In genomic region chr2:30636266-30636671, GRCm38 (mm10) we compare ENCODE assay signal across 9 mouse cellular contexts. TPM values are rescaled to one million over a fixed set of nuclear protein-coding genes. Genes with fewer than 3 reads are reported as not detected.
A peak's percentile ranks its signal among the peaks of the same experiment; 100 is the strongest.
DNase-seq lines count a peak whose midpoint lies in the region; ATAC-seq and TF ChIP-seq lines count a peak whose summit lies in the region.
"Had no signal": no experiment of that assay in that cellular context is flagged by ENCODE, and none has a peak within 500 bp of the region (broad histone marks: within the 10 kb centered on the region; RNA-seq: fewer than 3 reads in every experiment).

No protein-coding gene starts in this region.

- H3K4me3 ChIP-seq in forebrain, embryonic 12.5 days (replicated peaks) = no peak overlapping the region
- H3K4me3 ChIP-seq in forebrain, embryonic 11.5 days (ENCODE audit: low read depth, low read length) = no peak overlapping the region
- peak overlapping the region; percentile 23 to 54 for H3K4me3 ChIP-seq in MEL (ENCODE audit: control insufficient read depth in 1 of 2, insufficient read depth in 1 of 2, low read depth in 2 of 2, low read length in 2 of 2)
- no peak overlapping the region for H3K4me3 ChIP-seq in hindbrain, embryonic 15.5 days
- no peak overlapping the region for H3K4me3 ChIP-seq in lung, embryonic 14.5 days (ENCODE audit: low read depth, low read length)
- H3K4me3 ChIP-seq: layer of hippocampus, adult 2 months had no signal

- no peak overlapping the region for H3K4me2 ChIP-seq in forebrain, embryonic 12.5 days
- no peak overlapping the region for H3K4me2 ChIP-seq in forebrain, embryonic 11.5 days (ENCODE audit: low read depth, low read length, severe bottlenecking)
- no peak overlapping the region for H3K4me2 ChIP-seq in hindbrain, embryonic 15.5 days
- 0 out of 2 replicates have a peak overlapping the region, but pooled peaks have one; percentile 3 for H3K4me2 ChIP-seq in lung, embryonic 14.5 days

- no peaks in the 10 kb centered on the region for H3K9me3 ChIP-seq in forebrain, embryonic 12.5 days
- H3K9me3 ChIP-seq in forebrain, embryonic 11.5 days (ENCODE audit: control insufficient read depth, low read length) = no peaks in the 10 kb centered on the region
- H3K9me3 ChIP-seq in MEL (replicated peaks; ENCODE audit: insufficient read depth, low read length) = no peaks in the 10 kb centered on the region
- no peaks in the 10 kb centered on the region for H3K9me3 ChIP-seq in hindbrain, embryonic 15.5 days
- no peaks in the 10 kb centered on the region for H3K9me3 ChIP-seq in lung, embryonic 14.5 days (ENCODE audit: low read depth, low read length)

- H3K4me1 ChIP-seq in forebrain, embryonic 12.5 days = peaks cover 28% of the 10 kb centered on the region
- H3K4me1 ChIP-seq in forebrain, embryonic 11.5 days (replicated peaks; ENCODE audit: control insufficient read depth, insufficient read depth, low read length) = peaks cover 7% of the 10 kb centered on the region; the same call in 1 of the 2 replicates
- H3K4me1 ChIP-seq in MEL (ENCODE audit: control insufficient read depth in 1 of 2, insufficient read depth in 2 of 2, low read length in 2 of 2) = peaks cover 0 to 5% of the 10 kb centered on the region in 2 experiments; a peak in 2 of 4 replicates
- peaks cover 17% of the 10 kb centered on the region for H3K4me1 ChIP-seq in hindbrain, embryonic 15.5 days (replicated peaks)
- peaks cover 15% of the 10 kb centered on the region for H3K4me1 ChIP-seq in lung, embryonic 14.5 days (ENCODE audit: insufficient read depth)

- no peak; a peak in 1 of 4 replicates for TF ChIP-seq POLR2A in MEL (IDR thresholded peaks at IDR 0.05; ENCODE audit: control insufficient read depth in 1 of 2, insufficient read depth in 1 of 2, low read depth in 1 of 2, low read length in 2 of 2, poor library complexity in 1 of 2)

- no peak for TF ChIP-seq RAD21 in MEL (IDR thresholded peaks at IDR 0.05; ENCODE audit: low read depth, low read length)

- ATAC-seq in forebrain, embryonic 12.5 days (ENCODE audit: low FRiP score) = no peak
- no peak for ATAC-seq in forebrain, embryonic 11.5 days (replicated peaks; ENCODE audit: low FRiP score)
- ATAC-seq in hindbrain, embryonic 15.5 days (ENCODE audit: low FRiP score, low read depth) = no peak
- ATAC-seq in lung, embryonic 14.5 days (ENCODE audit: insufficient read depth) = no peak

- no peaks in the 10 kb centered on the region for H3K36me3 ChIP-seq in forebrain, embryonic 12.5 days (replicated peaks)
- no peaks in the 10 kb centered on the region for H3K36me3 ChIP-seq in forebrain, embryonic 11.5 days (ENCODE audit: control insufficient read depth, insufficient read depth, low read length)
- no peaks in the 10 kb centered on the region for H3K36me3 ChIP-seq in MEL (ENCODE audit: control insufficient read depth in 1 of 2, insufficient read depth in 2 of 2, low read length in 2 of 2)
- H3K36me3 ChIP-seq in hindbrain, embryonic 15.5 days = no peaks in the 10 kb centered on the region
- H3K36me3 ChIP-seq in lung, embryonic 14.5 days (ENCODE audit: insufficient read depth) = no peaks in the 10 kb centered on the region

- intact Hi-C loops in gastrocnemius, postnatal 36 days (cut with DNase I) = no loop called here

- 86% methylated on average over 5 of the region's 5 CpGs for WGBS in forebrain, embryonic 12.5 days
- 79% methylated on average over 5 of the region's 5 CpGs for WGBS in forebrain, embryonic 11.5 days
- WGBS in hindbrain, embryonic 15.5 days = 79% methylated on average over 5 of the region's 5 CpGs
- 42% methylated on average over 5 of the region's 5 CpGs for WGBS in lung, embryonic 14.5 days

- no peaks in the 10 kb centered on the region for H3K27me3 ChIP-seq in forebrain, embryonic 12.5 days
- no peaks in the 10 kb centered on the region for H3K27me3 ChIP-seq in forebrain, embryonic 11.5 days (ENCODE audit: control insufficient read depth, insufficient read depth, low read length)
- peaks cover 0 to 3% of the 10 kb centered on the region in 2 experiments; a peak in 3 of 4 replicates for H3K27me3 ChIP-seq in MEL (ENCODE audit: control insufficient read depth in 1 of 2, insufficient read depth in 2 of 2, low read length in 2 of 2)
- H3K27me3 ChIP-seq in hindbrain, embryonic 15.5 days = no peaks in the 10 kb centered on the region
- no peaks in the 10 kb centered on the region for H3K27me3 ChIP-seq in lung, embryonic 14.5 days (ENCODE audit: insufficient read depth, low read length)

- H3K9ac ChIP-seq in forebrain, embryonic 12.5 days = no peak overlapping the region
- H3K9ac ChIP-seq in forebrain, embryonic 11.5 days (ENCODE audit: low read length) = no peak overlapping the region
- H3K9ac ChIP-seq in MEL (ENCODE audit: control insufficient read depth, low read depth, low read length, poor library complexity, severe bottlenecking) = peak overlapping the region; percentile 18; the same call in 1 of the 2 replicates
- no peak overlapping the region for H3K9ac ChIP-seq in hindbrain, embryonic 15.5 days
- H3K9ac ChIP-seq in lung, embryonic 14.5 days = no peak overlapping the region

- H3K79me2 ChIP-seq in MEL (ENCODE audit: control insufficient read depth, insufficient read depth, low read length, poor library complexity) = no peaks in the 10 kb centered on the region

- H3K27ac ChIP-seq in forebrain, embryonic 12.5 days = 0 out of 2 replicates have a peak overlapping the region, but pooled peaks have one; percentile 50
- no peak overlapping the region for H3K27ac ChIP-seq in forebrain, embryonic 11.5 days (ENCODE audit: low read depth, low read length)
- no peak overlapping the region for H3K27ac ChIP-seq in MEL (ENCODE audit: control insufficient read depth, low read depth, low read length)
- H3K27ac ChIP-seq in hindbrain, embryonic 15.5 days (replicated peaks) = 0 out of 2 replicates have a peak overlapping the region, but pooled peaks have one; percentile 53
- H3K27ac ChIP-seq in lung, embryonic 14.5 days (ENCODE audit: low read depth) = peak overlapping the region; percentile 21; the same call in 1 of the 2 replicates
- H3K27ac ChIP-seq: layer of hippocampus, adult 2 months had no signal

- no peak for TF ChIP-seq CTCF in MEL (IDR thresholded peaks at IDR 0.05 in 2 of 3, conservative IDR thresholded peaks at IDR 0.05 in 1 of 3; ENCODE audit: control insufficient read depth in 1 of 3, insufficient read depth in 1 of 3, low read depth in 2 of 3, low read length in 3 of 3, poor library complexity in 1 of 3, severe bottlenecking in 1 of 3)
- TF ChIP-seq CTCF in lung, embryonic 14.5 days (IDR thresholded peaks at IDR 0.05; ENCODE audit: low read depth) = no peak

- DNase-seq in forebrain, embryonic 11.5 days (ENCODE audit: low spot score) = no peak
- DNase-seq in MEL (ENCODE audit: low read depth, low spot score) = peak; percentile 47
- DNase-seq in lung, embryonic 14.5 days = peak; percentile 62
- DNase-seq in left cerebral cortex, adult 18-20 months (ENCODE audit: low spot score in 2 of 2) = no peak
- DNase-seq in ovary, postnatal 36 days (ENCODE audit: low spot score) = no peak
- no peak for DNase-seq in gastrocnemius, postnatal 36 days

- 0 out of 4 replicates have a peak, but pooled peaks of 1 of the 2 experiments have one; percentile 16 for TF ChIP-seq EP300 in MEL (IDR thresholded peaks at IDR 0.05; ENCODE audit: low read depth in 1 of 2, low read length in 2 of 2)

TF ChIP-seq in MEL, 35 proteins besides CTCF, POLR2A, EP300 and RAD21:
- TF ChIP-seq MYC (IDR thresholded peaks at IDR 0.05; ENCODE audit: low read depth, low read length) = no peak
- TF ChIP-seq TBP (IDR thresholded peaks at IDR 0.05; ENCODE audit: low read depth, low read length) = 0 out of 2 replicates have a peak, but pooled peaks have one; percentile 11
- no peak for TF ChIP-seq USF2 (IDR thresholded peaks at IDR 0.05; ENCODE audit: borderline replicate concordance in 1 of 2, insufficient read depth in 1 of 2, low read depth in 1 of 2, low read length in 2 of 2)
- no peak for TF ChIP-seq ZNF384 (IDR thresholded peaks at IDR 0.05; ENCODE audit: low read depth, low read length)
- no peak for TF ChIP-seq SMC3 (IDR thresholded peaks at IDR 0.05; ENCODE audit: low read depth, low read length)
- no peak for TF ChIP-seq MAX (IDR thresholded peaks at IDR 0.05; ENCODE audit: low read length)
- peak; percentile 54; the same call in 1 of the 2 replicates for TF ChIP-seq ELF1 (IDR thresholded peaks at IDR 0.05; ENCODE audit: low read depth, low read length)
- TF ChIP-seq HCFC1 (IDR thresholded peaks at IDR 0.05; ENCODE audit: low read depth, low read length) = peak; percentile 67
- TF ChIP-seq CHD1 (IDR thresholded peaks at IDR 0.05; ENCODE audit: low read depth, low read length) = no peak

RNA-seq across cellular contexts. Expression of gene Cstad, which starts 41.4 kb away (rescaled TPM):
- 0.47 and 0.67 TPM in 2 replicates for polyA plus RNA-seq in forebrain, embryonic 12.5 days (2016; fragmentation: Nextera tagmentation; extraction: Ambion mirVana)
- 0.57 and 0.71 TPM in 2 replicates for polyA plus RNA-seq in forebrain, embryonic 11.5 days (2014; fragmentation: Nextera tagmentation; extraction: Ambion mirVana)
- not detected in 2 replicates for total RNA-seq in MEL (2012; rRNA removed)
- not detected for polyA plus RNA-seq in MEL (2012; ENCODE audit: insufficient read depth in 1 of 2, insufficient read length in 2 of 2, low read depth in 1 of 2, low replicate concordance in 2 of 2, missing spikeins in 1 of 2)
- polyA plus RNA-seq in hindbrain, embryonic 15.5 days (2015; fragmentation: Nextera tagmentation; extraction: Ambion mirVana) = 0.51 and 0.94 TPM in 2 replicates
- 0.95 and 1.5 TPM in 2 replicates for polyA plus RNA-seq in lung, embryonic 14.5 days (2014; fragmentation: Nextera tagmentation; extraction: Ambion mirVana)
- 1 to 10 TPM; 3.1 to 4.0 TPM for total RNA-seq in left cerebral cortex, adult 18-20 months (2021)
- total RNA-seq in gastrocnemius, postnatal 36 days (2021) = 1 to 10 TPM; 2.5 to 3.4 TPM

Comparison
In these comparisons a context has a peak if more than half of its experiments do, and no peak if none do; other contexts are left out.
1. H3K27ac ChIP-seq: peak in forebrain, embryonic 12.5 days (single experiment), hindbrain, embryonic 15.5 days (single experiment) and lung, embryonic 14.5 days (single experiment); none in forebrain, embryonic 11.5 days (single experiment) and MEL (single experiment).
2. H3K4me3 ChIP-seq: peak in MEL (2 of 2); none in forebrain, embryonic 12.5 days (single experiment), forebrain, embryonic 11.5 days (single experiment), hindbrain, embryonic 15.5 days (single experiment) and lung, embryonic 14.5 days (single experiment).
3. DNase-seq: peak in MEL (single experiment) and lung, embryonic 14.5 days (single experiment); none in forebrain, embryonic 11.5 days (single experiment), left cerebral cortex, adult 18-20 months (0 of 2), ovary, postnatal 36 days (single experiment) and gastrocnemius, postnatal 36 days (0 of 2).